Mouse (Mus musculus): ENCODE data around the gene Fahd1. TPM values are rescaled to one million over a fixed set of nuclear protein-coding genes. Genes with fewer than 3 reads are reported as not detected.

Gene Fahd1
- polyA plus RNA-seq, 1 experiment = 7.8 TPM

DNA sequence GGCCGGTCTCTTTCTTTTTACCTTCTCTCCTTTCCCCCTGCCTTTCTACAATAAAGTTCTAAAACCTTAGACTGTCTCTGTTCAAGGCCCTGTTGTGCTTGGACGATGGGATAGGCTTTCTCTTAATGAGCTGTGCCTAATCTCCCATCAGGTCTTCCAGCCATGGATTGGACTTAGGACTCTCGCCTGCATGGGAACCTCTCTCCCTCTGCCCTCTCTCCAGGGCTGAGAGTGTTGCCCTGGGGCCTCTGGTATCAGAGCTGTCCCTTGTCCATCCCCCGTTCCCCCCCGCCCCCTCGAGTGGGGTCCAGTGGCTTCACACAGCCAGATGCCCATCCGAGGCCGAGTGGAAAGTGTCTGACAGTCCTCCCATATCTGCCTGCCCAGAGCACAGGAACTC lies 24.8 kb upstream of the Fahd1 start:
- no peaks in the 10 kb centered on the region; the same call in 1 of the 2 replicates for H3K4me1 ChIP-seq (replicated peaks; ENCODE audit: control insufficient read depth, insufficient read depth, low read length)
- TF ChIP-seq POLR2A (IDR thresholded peaks at IDR 0.05; ENCODE audit: control insufficient read depth, extremely low read depth, insufficient read depth, low read length, poor library complexity) (no peak), CTCF (IDR thresholded peaks at IDR 0.05; ENCODE audit: borderline replicate concordance, control insufficient read depth, extremely low read depth, insufficient read depth, low read length, poor library complexity) (no peak)
- WGBS = 92% methylated on average over 8 of the region's 8 CpGs

GRCm38 (mm10) chr17:24874405-24874745 lies 24.2 kb upstream of the Fahd1 start:
- WGBS = 48% methylated on average over 1 of the region's 1 CpGs
- Histone ChIP-seq H3K4me3 (ENCODE audit: control insufficient read depth, insufficient read depth, low read length) (no peak overlapping the region), H3K36me3 (ENCODE audit: control insufficient read depth, insufficient read depth, low read length) (no peaks in the 10 kb centered on the region), H3K27ac (ENCODE audit: control insufficient read depth, insufficient read depth, low read length) (no peak overlapping the region), H3K27me3 (ENCODE audit: control insufficient read depth, insufficient read depth, low read length) (no peaks in the 10 kb centered on the region), H3K4me1 (replicated peaks; ENCODE audit: control insufficient read depth, insufficient read depth, low read length) (no peaks in the 10 kb centered on the region; the same call in 1 of the 2 replicates)
- DNase-seq = no peak
- TF ChIP-seq CTCF (IDR thresholded peaks at IDR 0.05; ENCODE audit: borderline replicate concordance, control insufficient read depth, extremely low read depth, insufficient read depth, low read length, poor library complexity) = no peak
- no peak for TF ChIP-seq POLR2A (IDR thresholded peaks at IDR 0.05; ENCODE audit: control insufficient read depth, extremely low read depth, insufficient read depth, low read length, poor library complexity)

More for the DNA sequence above, 24.8 kb upstream of the Fahd1 start:
- no peaks in the 10 kb centered on the region for H3K27me3 ChIP-seq (ENCODE audit: control insufficient read depth, insufficient read depth, low read length)
- DNase-seq = no peak
- H3K4me3 ChIP-seq (ENCODE audit: control insufficient read depth, insufficient read depth, low read length) = no peak overlapping the region
- no peaks in the 10 kb centered on the region for H3K36me3 ChIP-seq (ENCODE audit: control insufficient read depth, insufficient read depth, low read length)
- H3K27ac ChIP-seq (ENCODE audit: control insufficient read depth, insufficient read depth, low read length) = no peak overlapping the region

- Histone ChIP-seq H3K4me3 (ENCODE audit: control insufficient read depth, insufficient read depth, low read length) (no peak overlapping the region), H3K27me3 (ENCODE audit: control insufficient read depth, insufficient read depth, low read length) (no peaks in the 10 kb centered on the region), H3K36me3 (ENCODE audit: control insufficient read depth, insufficient read depth, low read length) (no peaks in the 10 kb centered on the region), H3K4me1 (replicated peaks; ENCODE audit: control insufficient read depth, insufficient read depth, low read length) (no peaks in the 10 kb centered on the region; the same call in 1 of the 2 replicates), H3K27ac (ENCODE audit: control insufficient read depth, insufficient read depth, low read length) (no peak overlapping the region)
- TF ChIP-seq POLR2A (IDR thresholded peaks at IDR 0.05; ENCODE audit: control insufficient read depth, extremely low read depth, insufficient read depth, low read length, poor library complexity) (no peak), CTCF (IDR thresholded peaks at IDR 0.05; ENCODE audit: borderline replicate concordance, control insufficient read depth, extremely low read depth, insufficient read depth, low read length, poor library complexity) (no peak)
- WGBS = 67% methylated on average over 4 of the region's 4 CpGs
- DNase-seq = no peak
Measured at GRCm38 (mm10) chr17:24873695-24874404, 23.7 kb upstream of the Fahd1 start.

- 97% methylated on average over 10 of the region's 10 CpGs for WGBS
- DNase-seq = no peak
- H3K27ac ChIP-seq (ENCODE audit: control insufficient read depth, insufficient read depth, low read length) = no peak overlapping the region
- TF ChIP-seq POLR2A (IDR thresholded peaks at IDR 0.05; ENCODE audit: control insufficient read depth, extremely low read depth, insufficient read depth, low read length, poor library complexity) (no peak), CTCF (IDR thresholded peaks at IDR 0.05; ENCODE audit: borderline replicate concordance, control insufficient read depth, extremely low read depth, insufficient read depth, low read length, poor library complexity) (no peak)
- H3K27me3 ChIP-seq (ENCODE audit: control insufficient read depth, insufficient read depth, low read length) = no peaks in the 10 kb centered on the region
- H3K36me3 ChIP-seq (ENCODE audit: control insufficient read depth, insufficient read depth, low read length) = no peaks in the 10 kb centered on the region
- H3K4me3 ChIP-seq (ENCODE audit: control insufficient read depth, insufficient read depth, low read length) = no peak overlapping the region
- H3K4me1 ChIP-seq (replicated peaks; ENCODE audit: control insufficient read depth, insufficient read depth, low read length) = no peaks in the 10 kb centered on the region
Measured at GRCm38 (mm10) chr17:24867914-24868313, 17.8 kb upstream of the Fahd1 start.

DNA sequence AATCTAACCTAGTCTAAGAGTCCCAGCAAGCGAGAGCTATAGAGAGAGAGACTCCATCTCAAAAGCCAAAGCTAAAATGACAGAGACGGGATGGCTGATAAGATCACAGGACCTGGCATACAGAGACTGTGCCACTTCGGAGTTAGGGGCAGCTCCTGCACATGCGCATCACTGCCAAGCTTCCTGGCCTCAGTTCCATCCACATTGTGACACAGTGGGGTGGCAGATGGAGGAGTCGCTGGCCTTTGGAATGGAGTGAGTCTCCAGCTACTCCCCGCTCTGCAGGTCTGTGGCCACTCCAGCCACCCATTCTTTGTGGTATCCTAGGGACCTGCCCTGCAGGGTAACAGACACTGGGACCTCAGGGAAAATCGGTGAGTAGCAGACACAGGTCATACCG lies 15.6 kb upstream of the Fahd1 start, which contains the start of gene Igfals:
TSS of gene Igfals (plus strand) at position 222 of the 400 bp plus-strand sequence.
- TF ChIP-seq CTCF (IDR thresholded peaks at IDR 0.05; ENCODE audit: borderline replicate concordance, control insufficient read depth, extremely low read depth, insufficient read depth, low read length, poor library complexity) (no peak), POLR2A (IDR thresholded peaks at IDR 0.05; ENCODE audit: control insufficient read depth, extremely low read depth, insufficient read depth, low read length, poor library complexity) (no peak)
- Histone ChIP-seq H3K27me3 (ENCODE audit: control insufficient read depth, insufficient read depth, low read length) (no peaks in the 10 kb centered on the region), H3K27ac (ENCODE audit: control insufficient read depth, insufficient read depth, low read length) (no peak within 1 kb of the TSS), H3K36me3 (ENCODE audit: control insufficient read depth, insufficient read depth, low read length) (peaks cover 6% of the 10 kb centered on the region), H3K4me1 (replicated peaks; ENCODE audit: control insufficient read depth, insufficient read depth, low read length) (no peaks in the 10 kb centered on the region), H3K4me3 (ENCODE audit: control insufficient read depth, insufficient read depth, low read length) (no peak within 1 kb of the TSS)
- WGBS = 95% methylated on average over 8 of the region's 8 CpGs
- no peak for DNase-seq

DNA sequence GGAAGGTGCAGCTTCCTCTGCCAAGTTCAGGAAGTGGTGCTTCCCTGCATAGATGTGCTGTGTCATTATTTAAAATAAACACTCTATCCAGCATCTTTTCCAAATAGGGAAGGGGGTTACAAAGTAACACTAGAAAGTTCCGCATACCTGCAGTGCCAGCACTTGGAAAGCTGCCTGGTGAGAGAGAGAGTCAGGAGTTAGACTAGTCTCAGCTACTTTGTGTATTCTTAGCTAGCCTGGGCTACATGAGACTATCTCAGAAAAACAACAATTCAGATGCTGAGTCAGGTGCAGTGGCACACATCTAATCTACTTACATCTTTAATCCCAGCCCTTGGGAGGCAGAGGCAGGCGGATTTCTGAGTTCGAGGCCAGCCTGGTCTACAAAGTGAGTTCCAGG lies 11.6 kb upstream of the Fahd1 start:
- Histone ChIP-seq H3K36me3 (ENCODE audit: control insufficient read depth, insufficient read depth, low read length) (peaks cover 6% of the 10 kb centered on the region), H3K4me3 (ENCODE audit: control insufficient read depth, insufficient read depth, low read length) (no peak overlapping the region), H3K4me1 (replicated peaks; ENCODE audit: control insufficient read depth, insufficient read depth, low read length) (no peaks in the 10 kb centered on the region), H3K27me3 (ENCODE audit: control insufficient read depth, insufficient read depth, low read length) (no peaks in the 10 kb centered on the region), H3K27ac (ENCODE audit: control insufficient read depth, insufficient read depth, low read length) (no peak overlapping the region)
- DNase-seq = no peak
- 97% methylated on average over 3 of the region's 3 CpGs for WGBS
- TF ChIP-seq POLR2A (IDR thresholded peaks at IDR 0.05; ENCODE audit: control insufficient read depth, extremely low read depth, insufficient read depth, low read length, poor library complexity) = no peak
- no peak for TF ChIP-seq CTCF (IDR thresholded peaks at IDR 0.05; ENCODE audit: borderline replicate concordance, control insufficient read depth, extremely low read depth, insufficient read depth, low read length, poor library complexity)
